Mouse (Mus musculus) brain, embryonic 14.5 days (tissue): ENCODE measurements at regions not wholly inside any gene's neighbourhood (a gene's known extent, or its start where the extent isn't known, plus 50 kb on each side); places are given as distances from the start of the nearest gene placed in this dataset.

Experiments
- CTCF ChIP-seq: fragments of 200-500 bp; IDR thresholded peaks from 2 replicates; pipeline ENCODE4 v1.5.1; 2012; ENCODE audit warnings: inconsistent platforms, mild to moderate bottlenecking, moderate library complexity, borderline replicate concordance; ENCODE audit not compliant: insufficient read depth, insufficient read length; ENCODE audit errors: extremely low read depth
- POLR2A ChIP-seq: fragments of 200-500 bp; IDR thresholded peaks from 2 replicates; pipeline ENCODE4 v1.6.1; 2012; ENCODE audit warnings: mild to moderate bottlenecking, inconsistent platforms, borderline replicate concordance; ENCODE audit not compliant: poor library complexity, insufficient read depth, insufficient read length, severe bottlenecking; ENCODE audit errors: extremely low read depth

- TF ChIP-seq CTCF (no peak), POLR2A (no peak)
These were observed 339.4 kb downstream of the Lmo4 start for GRCm38 (mm10) chr3:143865626-143866025.
